Mouse (Mus musculus) naive thymus-derived CD4-positive, alpha-beta T cell, adult 2 months (primary cell): ENCODE data around the gene Olfr566.

Experiments
- DNase-seq: peaks from one replicate; pipeline ENCODE4 v3.0.0-alpha.2; 2011; ENCODE audit warnings: low read depth

Gene Olfr566

DNA sequence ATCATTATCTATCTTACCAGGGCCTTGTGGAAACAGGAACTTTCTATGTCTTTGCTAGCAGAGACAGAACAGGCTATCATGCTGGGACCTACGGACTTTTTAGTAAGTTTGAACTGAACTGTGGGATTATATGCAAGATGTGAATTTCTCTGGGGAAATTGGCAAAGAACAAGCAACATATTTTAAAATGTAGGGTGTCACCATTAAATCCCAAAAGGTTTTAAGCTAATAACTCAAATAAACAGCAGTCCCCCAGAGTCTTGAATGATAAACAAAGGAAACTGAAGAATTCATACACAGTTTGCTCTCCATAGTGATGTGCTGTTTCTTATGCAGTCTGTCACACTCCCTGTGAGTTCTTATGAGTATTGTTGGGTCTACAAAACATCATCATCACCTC lies at the start of gene Olfr566:
Gene Olfr566, minus strand, starts transcription at position 101 of the 400 bp plus-strand sequence.
- no peak for DNase-seq

- DNase-seq: no peak
These were observed 32.2 kb upstream of the Olfr566 start, which contains the start of gene Olfr569 for GRCm38 (mm10) chr7:102890782-102891181. Gene Olfr569 (minus strand): TSS chr7:102890882.

DNA sequence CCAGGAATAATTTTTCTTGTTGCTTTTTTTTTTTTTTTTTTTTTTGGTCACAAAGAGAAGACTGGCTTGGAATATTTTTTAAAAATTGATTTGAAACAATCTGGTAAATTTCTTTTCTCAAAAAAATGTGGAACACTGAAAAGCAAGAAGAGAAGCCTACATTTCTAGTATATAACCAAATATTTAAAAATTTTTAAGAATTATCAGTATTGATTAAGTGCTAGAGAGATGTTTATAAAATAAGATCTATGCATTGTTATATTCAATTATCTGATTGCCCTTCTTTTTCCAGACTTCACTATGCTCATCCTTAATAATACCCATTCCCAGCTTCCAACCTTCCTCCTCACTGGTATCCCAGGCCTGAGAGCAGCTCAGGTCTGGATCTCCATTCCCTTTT lies 18.3 kb upstream of the Olfr566 start, which contains the start of gene Olfr568:
Gene Olfr568, plus strand, starts transcription at position 301 of the 400 bp plus-strand sequence.
- no peak for DNase-seq

DNA sequence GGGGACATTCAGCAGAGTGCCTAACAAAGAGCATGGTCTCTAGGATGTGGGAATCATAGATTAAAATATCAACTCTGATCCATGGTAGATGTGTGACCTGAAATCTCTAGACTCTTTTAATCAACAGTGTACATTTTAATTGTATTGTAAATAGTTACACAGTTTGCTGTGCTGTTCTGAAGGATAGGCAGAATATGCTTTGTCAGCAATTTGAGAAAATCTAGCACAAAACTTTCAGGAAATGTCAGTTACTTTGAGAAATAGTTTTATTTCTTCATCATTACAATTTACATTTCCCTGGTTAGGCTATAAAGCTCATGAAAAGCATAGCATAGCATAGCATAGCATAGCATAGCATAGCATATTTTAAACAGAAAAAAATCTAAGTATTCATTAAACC lies 2.8 kb downstream of the Olfr566 start:
- DNase-seq: no peak
